Mouse (Mus musculus) spleen, postnatal 36 days (tissue): ENCODE data around the gene Kdm6b.

Source experiments
- DNase-seq, 2 experiments: peaks; one replicate each; pipeline ENCODE4 v3.0.0; 2022; ENCODE audit warnings: low spot score in 2 of 2, mixed read lengths in 1 of 2

The Kdm6b gene

DNA sequence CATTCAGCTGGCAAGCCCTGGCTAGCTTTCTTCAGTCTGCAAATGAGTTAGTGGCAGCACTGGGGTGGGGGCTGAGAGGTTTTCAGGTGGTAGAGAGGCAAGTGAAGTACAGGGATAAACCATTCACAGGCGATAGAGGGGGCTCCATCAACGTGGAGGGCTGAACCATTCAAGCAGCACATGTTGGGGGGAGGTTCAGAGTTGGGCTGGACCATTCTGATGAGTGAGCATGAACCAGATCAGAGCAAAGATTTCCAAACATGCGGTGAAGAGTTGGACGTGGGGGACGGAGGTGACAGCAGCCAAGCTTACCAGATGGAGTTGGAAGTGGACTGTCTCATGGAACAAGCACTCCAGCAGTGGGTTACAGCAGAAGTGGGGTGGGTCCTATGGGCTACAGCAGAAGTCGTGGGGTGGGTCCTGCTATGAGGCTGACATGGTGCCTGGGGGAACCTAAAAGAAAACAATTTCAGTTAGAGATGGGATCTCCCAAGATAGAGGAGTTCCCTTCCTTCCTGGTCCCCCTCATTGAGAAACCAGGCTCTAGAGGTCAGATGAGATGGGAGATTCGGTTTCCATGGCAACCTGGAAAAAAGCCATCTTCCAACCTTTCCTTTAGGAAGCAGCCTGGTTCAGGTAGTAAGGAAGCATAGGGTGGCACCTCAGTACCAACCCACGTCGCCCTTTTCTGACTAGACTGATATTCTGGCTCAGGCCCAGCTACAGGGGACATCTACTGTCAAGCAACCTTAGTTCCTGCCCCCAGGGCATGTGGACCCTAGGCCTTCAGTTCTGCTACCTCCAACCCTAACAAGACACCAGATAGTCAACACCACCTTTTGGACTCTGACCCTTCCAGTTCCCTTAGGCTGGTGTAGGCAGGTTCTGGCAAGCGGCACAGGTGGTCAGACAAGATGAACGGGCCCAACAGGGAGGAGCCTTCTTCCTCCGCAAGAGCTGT lies at the start of gene Kdm6b:
Gene Kdm6b, minus strand, starts transcription at position 455 of the 961 bp plus-strand sequence.
- DNase-seq = no peak

DNA sequence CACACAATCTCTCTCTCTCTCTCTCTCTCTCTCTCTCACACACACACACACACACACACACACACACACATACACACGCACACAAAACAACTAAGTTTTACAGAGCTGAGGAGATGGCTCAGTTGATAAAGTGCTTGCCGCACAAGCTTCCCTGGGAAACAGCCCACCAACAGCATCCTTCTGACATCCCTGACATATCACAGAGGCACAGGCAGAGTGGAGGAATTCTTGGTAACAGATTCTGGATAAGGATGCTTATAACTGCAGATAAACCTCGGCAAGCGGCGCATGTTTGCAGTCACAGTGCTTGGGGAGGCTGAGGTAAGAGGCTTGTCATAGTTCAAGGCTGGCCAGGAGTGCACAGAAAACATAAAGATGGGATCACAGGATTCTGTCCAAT lies 48.1 kb upstream of the Kdm6b start:
- DNase-seq = no peak

DNA sequence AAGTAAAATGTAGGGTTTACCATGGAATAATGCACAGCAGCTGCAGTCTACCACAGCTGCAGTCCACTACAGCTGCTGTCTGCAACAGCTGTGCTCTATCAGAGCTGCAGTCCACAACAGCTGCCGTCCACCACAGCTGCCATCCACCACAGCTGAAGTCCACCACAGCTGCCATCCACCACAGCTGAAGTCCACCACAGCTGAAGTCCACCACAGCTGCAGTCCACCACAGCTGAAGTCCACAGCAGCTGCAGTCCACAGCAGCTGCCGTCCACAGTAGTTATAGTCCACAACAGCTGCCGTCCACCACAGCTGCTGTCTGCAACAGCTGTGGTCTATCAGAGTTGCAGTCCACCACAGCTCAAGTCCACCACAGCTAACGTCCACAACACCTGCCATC lies 46.4 kb upstream of the Kdm6b start:
- DNase-seq = no peak

DNA sequence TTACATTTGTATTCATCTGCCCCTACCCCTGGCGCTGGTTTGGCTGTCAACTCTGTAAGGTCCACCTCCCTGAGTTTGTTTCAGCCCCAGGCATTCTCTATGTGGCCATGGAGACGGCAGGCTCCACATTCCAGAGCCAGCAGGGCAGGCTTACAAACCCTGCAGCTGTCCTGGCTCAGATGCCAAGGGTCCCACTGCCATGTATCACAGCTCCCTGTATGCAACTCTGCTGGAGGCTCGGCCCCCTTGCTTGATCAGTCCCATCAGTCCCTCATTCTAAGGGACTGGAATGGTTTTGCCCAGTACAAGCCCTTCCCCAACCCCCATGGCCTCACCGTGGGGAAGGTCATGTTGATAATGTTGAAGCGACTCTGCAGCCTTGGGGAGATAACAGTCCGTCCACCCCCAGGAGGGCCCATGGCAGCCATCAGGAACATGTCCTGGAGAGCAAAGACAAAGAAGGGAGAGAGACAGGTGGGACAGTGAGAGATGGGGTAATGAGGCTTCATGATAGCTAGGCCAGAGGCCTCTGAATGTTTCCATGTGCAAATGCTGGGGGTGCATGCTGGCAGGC lies 43.6 kb upstream of the Kdm6b start:
- DNase-seq = no peak

DNA sequence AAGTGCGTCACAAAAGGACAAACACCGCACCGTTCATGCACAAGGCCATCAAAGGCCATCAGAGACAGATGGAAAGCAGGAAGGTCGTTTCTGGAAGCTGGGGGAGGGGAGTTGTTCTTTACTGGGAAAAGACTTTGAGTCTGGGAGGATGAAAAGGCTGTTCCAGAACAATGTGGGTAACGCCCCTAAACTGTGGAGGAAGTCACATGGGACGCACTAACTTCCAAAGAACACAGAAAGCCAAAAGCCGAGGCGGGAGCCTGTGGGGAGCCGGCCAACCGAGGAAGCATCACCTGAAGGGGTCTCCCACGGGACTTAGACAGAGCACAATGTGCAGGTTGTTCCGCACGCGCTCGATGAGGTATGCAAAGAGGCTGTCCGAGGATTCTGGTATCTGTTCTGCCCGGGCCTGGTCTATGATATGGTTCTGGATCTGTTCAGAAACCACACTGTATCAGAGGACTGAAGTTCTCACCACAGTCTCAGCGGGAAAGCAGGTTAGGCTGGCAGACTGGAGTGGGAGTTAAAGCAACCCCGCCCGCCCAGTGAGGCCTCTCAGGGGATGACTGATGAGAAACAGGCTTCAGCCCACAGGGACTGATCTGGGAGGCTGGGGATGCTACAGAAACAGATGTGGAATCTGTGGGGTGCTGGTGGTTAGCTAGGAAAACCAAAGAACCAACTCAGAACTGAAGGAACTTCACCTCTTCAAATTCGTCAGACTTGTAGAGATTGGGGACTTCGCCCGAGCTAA lies 38.8 kb upstream of the Kdm6b start:
- no peak for DNase-seq

DNA sequence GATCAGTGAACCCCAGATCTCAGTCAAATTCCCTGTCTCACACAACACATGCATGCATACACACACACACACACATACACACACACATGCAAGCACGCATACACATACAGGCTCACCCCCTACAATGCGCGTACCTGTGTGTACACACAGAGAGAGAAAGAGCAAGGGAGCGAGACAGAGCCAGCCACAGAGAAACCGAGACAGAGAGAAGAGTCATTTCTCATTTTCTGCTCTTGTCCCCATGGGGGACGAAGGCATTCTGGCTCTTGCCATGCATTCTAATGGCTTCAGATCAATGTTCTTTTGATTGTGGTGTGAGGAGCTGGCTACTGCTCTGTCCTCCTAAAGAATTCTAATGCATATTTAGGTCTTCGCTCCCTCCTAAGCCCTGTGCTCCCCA lies 33.8 kb upstream of the Kdm6b start:
- DNase-seq = no peak

DNA sequence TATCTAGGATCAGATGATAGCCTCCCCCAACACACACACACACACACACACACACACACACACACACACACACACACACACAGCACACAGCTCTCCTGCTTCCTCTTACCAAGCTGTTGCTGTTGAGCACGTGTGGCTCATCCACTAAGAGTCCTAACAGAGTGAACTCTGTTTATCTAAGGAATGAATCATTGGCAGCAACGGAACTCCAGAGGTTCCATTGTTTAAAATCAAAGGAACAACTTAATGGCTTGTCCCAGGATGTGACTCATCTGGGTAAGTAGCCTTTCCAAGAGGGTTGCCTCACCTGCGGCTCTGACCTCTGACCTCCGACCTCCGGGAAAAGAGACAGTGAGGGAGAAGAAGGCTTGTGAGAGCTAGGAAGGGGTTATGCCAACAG lies 29.9 kb upstream of the Kdm6b start:
- no peak for DNase-seq

DNA sequence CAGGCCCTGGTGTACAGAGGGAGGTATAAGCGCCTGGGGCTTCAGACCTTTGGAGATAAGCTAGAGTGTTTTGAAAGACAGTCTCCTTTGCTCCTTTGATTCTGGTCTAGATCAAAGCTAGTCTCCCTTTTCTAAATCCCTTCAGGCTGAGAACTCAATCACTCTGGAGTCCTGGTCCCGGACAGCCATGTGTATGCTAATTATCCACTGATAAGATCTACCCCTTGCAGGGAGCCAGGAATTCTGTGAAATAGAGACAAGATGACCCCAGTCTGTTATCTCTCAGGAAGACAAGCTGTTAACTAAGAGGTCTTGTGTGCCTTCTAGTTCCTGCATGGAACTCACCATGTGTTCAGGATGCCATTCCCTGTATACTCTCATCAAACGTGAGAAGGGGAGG lies 23.8 kb upstream of the Kdm6b start:
- DNase-seq = no peak

DNA sequence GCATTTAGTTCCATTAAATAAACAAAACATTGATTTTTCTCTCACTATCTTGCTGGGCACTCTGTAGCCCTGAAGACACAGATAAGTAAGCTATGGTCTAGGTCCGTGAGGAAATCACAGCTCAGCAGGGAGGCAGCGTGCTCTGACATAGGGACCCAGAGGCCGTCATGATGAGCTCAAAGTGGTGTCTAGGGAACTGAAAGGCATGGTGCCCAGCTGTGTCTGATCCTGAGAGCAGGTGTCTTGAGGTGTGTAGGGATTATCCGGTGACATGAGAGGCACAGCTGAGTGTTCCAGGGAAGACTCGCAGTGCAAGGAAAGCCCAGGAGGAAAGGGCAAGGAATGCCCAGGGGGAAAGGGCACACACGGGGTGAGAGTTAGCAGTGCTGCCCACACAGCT lies 19.7 kb upstream of the Kdm6b start:
- DNase-seq = no peak

DNA sequence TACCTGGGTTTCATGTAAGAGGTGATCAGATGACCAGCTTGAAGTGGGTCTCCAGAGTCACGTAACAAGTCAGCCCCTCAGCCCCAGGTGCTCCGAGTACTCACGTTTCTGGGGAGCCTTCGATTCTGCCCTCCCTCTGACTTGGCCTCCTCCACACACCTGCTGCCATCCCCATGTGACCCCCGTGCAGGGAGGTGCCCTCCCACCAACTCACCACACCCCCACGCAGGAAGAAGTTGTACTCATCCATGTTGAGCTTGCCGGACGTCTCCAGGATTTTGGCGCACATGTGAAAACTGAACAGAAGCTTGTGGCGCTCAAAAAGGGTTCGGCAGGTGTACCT lies 19.1 kb upstream of the Kdm6b start:
- no peak for DNase-seq

DNA sequence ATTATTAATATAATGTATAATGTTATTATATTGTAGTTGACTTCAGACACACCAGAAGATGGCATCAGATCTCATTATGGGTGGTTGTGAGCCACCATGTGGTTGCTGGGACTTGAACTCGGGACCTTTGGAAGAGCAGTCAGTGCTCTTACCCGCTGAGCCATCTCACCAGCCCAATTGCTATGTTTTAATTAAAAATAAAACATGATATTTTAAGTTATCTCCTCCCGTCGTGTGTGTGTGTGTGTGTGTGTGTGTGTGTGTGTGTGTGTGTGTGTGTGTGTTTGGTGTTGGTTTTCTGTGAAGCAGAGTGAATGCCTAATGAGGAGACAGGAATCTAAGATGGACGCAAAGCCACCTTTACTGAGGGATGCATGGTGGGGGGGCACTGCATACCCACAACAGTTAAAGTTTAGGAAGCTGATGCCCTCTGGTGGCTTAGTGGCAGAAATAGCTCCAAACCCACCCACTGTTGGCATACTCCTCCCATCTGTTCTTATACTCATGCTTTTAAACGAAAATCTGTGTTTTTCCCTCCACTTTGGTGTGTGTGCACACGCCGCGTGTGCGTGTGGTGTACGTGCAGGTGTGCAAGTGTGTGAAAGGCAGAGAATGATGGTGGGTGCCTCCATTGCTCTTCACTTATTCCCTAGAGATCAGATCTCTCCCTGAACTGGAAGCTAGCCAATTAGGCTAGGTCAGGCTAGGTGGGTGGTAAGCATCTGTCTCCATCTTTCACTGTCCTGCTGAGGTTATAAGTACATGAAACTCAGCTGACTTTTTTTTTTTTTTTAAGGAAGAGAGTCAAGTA lies 18.6 kb upstream of the Kdm6b start:
- peak; percentile 72 to 80 for DNase-seq

DNA sequence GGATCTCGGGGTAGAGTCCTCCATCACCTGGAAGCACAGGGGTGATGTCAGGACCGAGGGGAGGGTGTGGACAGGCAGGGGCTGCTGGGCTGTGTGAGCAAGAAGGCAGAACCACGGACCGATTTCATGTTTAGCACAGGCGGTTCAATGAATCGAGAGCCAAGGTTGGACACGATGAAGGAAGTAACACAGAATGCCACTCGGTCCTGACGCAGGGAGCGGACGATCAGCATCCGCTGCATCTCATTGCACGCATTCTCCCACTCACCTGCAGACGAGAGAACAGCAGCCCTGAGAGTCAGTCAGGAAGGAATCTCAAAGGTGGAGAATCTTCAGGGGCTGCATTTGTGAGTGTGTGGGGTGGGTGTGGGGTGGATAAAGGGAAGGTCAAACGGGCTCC lies 17.2 kb upstream of the Kdm6b start:
- no peak for DNase-seq

DNA sequence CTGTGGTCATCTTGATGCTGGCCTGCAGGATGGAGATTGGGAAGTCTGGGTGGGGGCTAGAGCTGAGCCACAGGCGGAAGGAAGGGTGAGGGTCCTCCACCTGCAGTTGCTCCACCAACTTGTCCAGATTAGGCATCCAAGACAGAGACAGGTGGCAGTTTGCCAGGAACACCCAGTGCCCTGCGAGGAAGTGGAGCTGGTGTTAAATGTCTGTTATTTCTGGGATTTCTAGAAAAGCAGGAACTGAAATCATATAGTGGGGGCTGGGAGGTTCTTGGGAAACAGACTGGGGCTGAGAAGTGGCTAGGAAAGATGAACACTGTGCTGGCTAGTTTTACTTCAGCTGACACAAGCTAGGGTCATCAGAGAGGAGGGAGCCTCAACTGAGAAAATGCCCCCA lies 15.8 kb upstream of the Kdm6b start:
- DNase-seq = no peak

DNA sequence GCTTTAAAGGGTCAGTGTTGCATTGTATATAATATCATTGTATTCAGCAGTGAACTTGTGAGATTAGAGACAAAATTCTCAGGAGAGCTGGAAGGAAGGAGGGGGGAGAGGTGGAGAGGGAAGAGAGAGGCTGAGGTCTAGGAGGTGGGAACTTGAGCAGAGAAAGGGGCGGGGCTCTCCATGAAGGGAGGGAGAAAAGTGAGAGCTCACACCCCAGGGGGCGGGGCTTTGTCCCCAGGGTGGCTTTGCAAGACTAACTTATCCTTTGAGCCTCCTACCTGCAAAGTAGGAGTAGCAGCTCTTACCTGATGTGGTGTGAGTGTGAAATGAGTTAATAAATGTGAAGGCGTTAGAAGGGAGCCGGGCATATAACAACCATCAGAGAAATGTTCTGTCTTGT lies 15.3 kb upstream of the Kdm6b start:
- peak in 1 of 2 experiments; percentile 54 for DNase-seq

DNA sequence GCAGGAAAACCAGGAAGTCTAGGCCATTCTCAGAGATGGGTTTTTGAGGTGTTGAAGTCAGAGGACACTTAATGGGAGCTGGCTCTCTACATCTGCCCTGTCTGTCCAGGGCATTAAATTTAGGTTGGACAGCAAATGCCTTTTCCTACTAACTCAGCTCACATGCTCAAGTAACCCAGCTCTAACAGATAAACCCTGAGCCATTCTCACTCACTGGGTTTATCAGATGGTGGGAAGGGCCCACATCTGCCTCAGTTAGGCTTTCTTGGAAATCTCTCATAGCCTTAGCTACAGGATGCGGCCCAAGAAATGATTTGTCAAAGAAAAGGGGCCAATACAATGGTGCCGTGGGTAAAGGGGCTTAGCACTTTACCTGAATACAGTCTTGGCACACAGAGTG lies 12.8 kb upstream of the Kdm6b start:
- no peak for DNase-seq

DNA sequence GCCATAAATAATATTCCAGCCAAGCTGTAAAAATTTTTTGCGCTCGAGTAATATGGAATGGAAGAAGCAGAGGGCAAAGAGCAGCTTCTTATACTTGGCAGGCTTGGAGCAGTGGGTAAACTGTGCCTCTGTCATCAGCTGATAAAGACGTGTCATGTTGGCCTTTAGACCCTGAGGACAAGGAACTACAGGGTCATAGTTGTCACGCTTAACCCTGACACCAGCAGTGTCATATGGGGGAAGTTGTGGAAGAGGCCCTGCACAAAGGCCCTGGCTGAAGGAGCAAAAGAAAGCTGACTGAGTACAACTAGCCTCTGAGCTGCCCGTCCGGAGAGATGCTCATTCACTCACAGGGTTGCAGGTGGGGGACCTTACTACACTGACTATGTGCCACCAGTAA lies 10.4 kb upstream of the Kdm6b start:
- DNase-seq = no peak

DNA sequence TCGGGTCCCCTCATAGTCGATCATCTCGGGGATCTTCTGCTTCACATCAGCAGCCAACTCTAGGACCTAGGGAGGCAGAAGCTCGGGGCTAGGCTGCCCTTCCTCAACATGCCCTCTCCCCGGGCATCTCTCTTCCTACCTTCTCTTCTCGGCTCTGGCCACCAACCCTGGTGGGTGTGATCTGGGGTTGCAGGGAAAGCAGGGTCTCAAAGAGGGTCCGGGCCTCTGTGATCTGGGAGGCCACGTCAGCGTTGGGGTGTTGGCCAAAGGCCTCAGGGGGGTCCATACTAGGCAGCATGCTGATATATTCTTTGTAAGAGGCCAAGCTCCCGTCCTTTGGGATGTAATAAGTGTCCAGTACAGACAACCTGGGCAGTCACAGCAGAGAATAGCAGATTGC lies 9.4 kb upstream of the Kdm6b start:
- DNase-seq = no peak

DNA sequence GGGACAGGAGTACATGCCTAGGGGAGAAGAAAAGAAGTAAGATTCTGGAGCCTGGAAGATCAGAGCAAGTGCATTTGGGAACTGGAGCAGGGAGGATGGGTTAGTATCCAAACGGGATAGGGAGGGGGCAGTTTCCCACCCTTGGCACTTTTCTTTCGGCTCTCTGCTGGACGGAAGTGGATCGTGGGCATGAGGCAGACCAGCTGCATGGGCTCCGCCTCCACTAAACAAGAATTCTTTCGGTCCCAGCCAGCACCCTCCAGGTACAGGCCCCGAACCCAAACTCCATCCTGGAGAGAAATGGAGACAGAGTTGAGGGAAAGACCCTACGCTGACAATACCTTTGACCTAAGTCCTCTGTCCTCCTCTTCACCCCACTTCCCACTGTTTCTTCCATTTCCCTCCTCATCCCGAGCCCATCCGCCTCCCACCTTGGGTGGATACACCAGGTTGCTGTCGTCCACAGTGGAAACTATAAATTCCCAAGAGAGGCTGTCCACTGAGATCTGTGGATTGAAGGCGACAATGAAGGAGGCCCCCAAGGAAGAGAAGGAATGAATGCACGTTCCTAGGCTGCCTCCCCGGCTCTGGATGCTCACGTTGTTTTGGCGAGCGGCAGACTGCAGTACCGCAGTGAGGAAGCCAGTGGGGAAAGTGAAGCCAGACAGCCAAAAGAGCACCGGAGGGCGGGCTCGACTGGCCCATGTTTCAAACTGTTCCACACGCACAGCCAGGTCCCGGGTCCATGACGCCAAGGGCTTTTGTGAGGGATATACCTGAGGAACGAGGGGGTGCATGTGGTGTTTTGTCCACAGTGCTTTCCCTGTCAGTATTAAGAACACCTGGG lies 7.9 kb upstream of the Kdm6b start:
- no peak for DNase-seq

DNA sequence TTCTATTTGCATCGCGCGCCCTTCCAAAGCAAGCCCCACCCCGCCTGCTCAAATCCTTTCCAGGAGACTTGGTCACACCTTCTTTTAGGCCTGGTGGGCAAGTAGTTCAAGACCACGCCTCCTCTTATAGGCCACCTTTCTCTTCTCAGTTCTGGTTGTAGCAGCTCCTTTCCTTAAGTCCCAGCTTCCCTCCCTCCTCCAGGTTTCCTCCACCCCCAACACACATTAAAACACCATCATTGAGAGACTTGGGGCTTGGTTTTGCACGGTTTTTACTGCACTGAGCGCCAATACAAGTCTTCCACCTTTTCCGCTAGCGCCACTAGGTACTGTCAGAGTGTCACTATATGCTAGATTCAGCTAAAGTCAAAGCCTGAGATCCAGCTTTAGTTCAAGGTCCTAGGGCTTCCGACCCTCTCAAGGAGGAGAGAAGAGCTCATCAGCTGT lies 7.1 kb upstream of the Kdm6b start:
- DNase-seq = no peak

DNA sequence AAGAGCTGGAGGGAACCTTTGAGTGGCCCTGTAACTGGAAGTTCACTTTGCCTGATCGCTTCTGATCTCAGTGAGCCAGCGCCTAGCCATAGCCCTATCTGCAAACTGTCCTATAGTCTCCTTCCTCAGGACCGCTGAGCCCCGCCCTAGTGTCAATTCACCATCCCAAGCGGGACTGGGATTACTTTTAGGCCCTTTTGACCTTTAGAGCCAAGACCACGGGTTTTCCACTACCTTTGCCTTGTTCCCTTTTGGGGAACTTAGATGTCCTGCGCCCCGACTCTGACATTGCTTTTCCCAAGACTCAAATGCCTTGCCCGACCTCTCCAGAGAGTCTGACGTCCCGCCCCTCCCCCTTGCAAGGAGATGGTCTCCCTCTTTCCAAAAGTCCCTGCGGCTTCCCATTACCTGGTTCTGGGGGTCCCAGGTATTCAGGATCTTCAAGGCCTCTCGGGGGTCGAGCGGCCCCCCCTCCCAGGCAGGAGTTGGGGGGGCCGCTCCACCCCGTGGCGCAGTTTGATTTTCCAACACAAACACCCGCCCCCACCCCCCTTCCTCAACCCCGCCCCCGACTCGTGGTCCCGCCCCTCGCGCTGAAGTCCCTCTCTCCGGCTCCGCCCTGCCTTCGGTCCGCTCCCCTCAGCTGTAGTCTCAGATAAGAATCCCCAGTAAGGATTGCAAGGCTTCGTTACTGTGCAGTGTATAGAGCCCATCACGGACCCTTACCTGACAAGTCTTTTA lies 6.5 kb upstream of the Kdm6b start:
- peak in 1 of 2 experiments; percentile 49 for DNase-seq
